Mouse (Mus musculus) MEL (cell line): ENCODE results near the gene Slamf8. TPM values are rescaled to one million over a fixed set of nuclear protein-coding genes. Genes with fewer than 3 reads are reported as not detected.

Source experiments
- DNase-seq: peaks from one replicate; pipeline ENCODE4 v3.0.0; 2011; ENCODE audit warnings: low read depth, low spot score
- H3K27ac ChIP-seq: 2 replicates; pipeline ENCODE4 v1.5.1; 2012; ENCODE audit warnings: low read depth, mild to moderate bottlenecking, control low read depth, low read length, moderate library complexity; ENCODE audit not compliant: control insufficient read depth
- H3K27me3 ChIP-seq, 2 experiments: fragments of 150-350 bp in 1 of 2; sonication (generic) in 1 of 2; 2 replicates each; pipeline ENCODE4 v1.6.1; 2012; ENCODE audit warnings: low read length in 2 of 2, mild to moderate bottlenecking in 2 of 2, improper control_type of control experiment in 1 of 2, moderate library complexity in 1 of 2; ENCODE audit not compliant: insufficient read depth in 2 of 2, control insufficient read depth in 1 of 2
- H3K36me3 ChIP-seq, 2 experiments: 2 replicates each; pipeline ENCODE4 v1.6.1; 2012 to 2014; ENCODE audit warnings: low read length in 2 of 2, improper control_type of control experiment in 1 of 2, inconsistent platforms in 1 of 2, mild to moderate bottlenecking in 1 of 2; ENCODE audit not compliant: insufficient read depth in 2 of 2, control insufficient read depth in 1 of 2
- H3K4me1 ChIP-seq, 2 experiments: fragments of 150-350 bp in 1 of 2; sonication (generic) in 1 of 2; 2 replicates each; pipeline ENCODE4 v1.6.1; 2012; ENCODE audit warnings: low read length in 2 of 2, improper control_type of control experiment in 1 of 2, mild to moderate bottlenecking in 1 of 2; ENCODE audit not compliant: insufficient read depth in 2 of 2, control insufficient read depth in 1 of 2
- H3K4me3 ChIP-seq, 2 experiments: fragments of 150-350 bp in 1 of 2; sonication (generic) in 1 of 2; 2 replicates each; pipeline ENCODE4 v1.5.1; 2012; ENCODE audit warnings: low read depth in 2 of 2, low read length in 2 of 2, mild to moderate bottlenecking in 2 of 2, moderate library complexity in 2 of 2, control low read depth in 1 of 2, improper control_type of control experiment in 1 of 2; ENCODE audit not compliant: control insufficient read depth in 1 of 2, insufficient read depth in 1 of 2
- H3K79me2 ChIP-seq: 2 replicates; pipeline ENCODE4 v1.6.1; 2012; ENCODE audit warnings: mild to moderate bottlenecking, low read length, moderate library complexity; ENCODE audit not compliant: control insufficient read depth, poor library complexity, insufficient read depth
- H3K9ac ChIP-seq: 2 replicates; pipeline ENCODE4 v1.6.1; 2012; ENCODE audit warnings: low read depth, mild to moderate bottlenecking, control low read depth, low read length, moderate library complexity; ENCODE audit not compliant: control insufficient read depth, poor library complexity, severe bottlenecking
- H3K9me3 ChIP-seq: fragments of 150-350 bp; sonication (generic); replicated peaks from 2 replicates; pipeline ENCODE4 v1.6.1; 2012; ENCODE audit warnings: mild to moderate bottlenecking, low read length, improper control_type of control experiment, moderate library complexity; ENCODE audit not compliant: insufficient read depth
- CHD1 ChIP-seq: IDR thresholded peaks from 2 replicates; pipeline ENCODE4 v1.6.1; 2012; ENCODE audit warnings: low read depth, mild to moderate bottlenecking, inconsistent platforms, low read length, improper control_type of control experiment
- CHD2 ChIP-seq: IDR thresholded peaks from 2 replicates; pipeline ENCODE4 v1.6.1; 2011; ENCODE audit warnings: low read length, improper control_type of control experiment
- CTCF ChIP-seq, 3 experiments: IDR thresholded peaks in 2 of 3; conservative IDR thresholded peaks in 1 of 3; 2 replicates each; pipeline ENCODE4 v1.5.1; 2011 to 2012; ENCODE audit warnings: low read length in 3 of 3, low read depth in 2 of 3, mild to moderate bottlenecking in 2 of 3, improper control_type of control experiment in 1 of 3, inconsistent platforms in 1 of 3, mixed read lengths in 1 of 3, moderate library complexity in 1 of 3; ENCODE audit not compliant: control insufficient read depth in 1 of 3, insufficient read depth in 1 of 3, poor library complexity in 1 of 3, severe bottlenecking in 1 of 3
- E2F4 ChIP-seq: IDR thresholded peaks from 2 replicates; pipeline ENCODE4 v1.6.1; 2011; ENCODE audit warnings: low read depth, low read length, improper control_type of control experiment, borderline replicate concordance
- ELF1 ChIP-seq: IDR thresholded peaks from 2 replicates; pipeline ENCODE4 v1.6.1; 2014; ENCODE audit warnings: low read depth, mild to moderate bottlenecking, inconsistent platforms, low read length, improper control_type of control experiment, moderate library complexity
- EP300 ChIP-seq, 2 experiments: IDR thresholded peaks; 2 replicates each; pipeline ENCODE4 v1.6.1; 2011; ENCODE audit warnings: improper control_type of control experiment in 2 of 2, low read length in 2 of 2, low read depth in 1 of 2, mild to moderate bottlenecking in 1 of 2
- HCFC1 ChIP-seq: IDR thresholded peaks from 2 replicates; pipeline ENCODE4 v1.6.1; 2012; ENCODE audit warnings: low read depth, mild to moderate bottlenecking, inconsistent platforms, low read length, improper control_type of control experiment, moderate library complexity
- KAT2A ChIP-seq: conservative IDR thresholded peaks from 2 replicates; pipeline ENCODE4 v1.6.1; 2012; ENCODE audit warnings: low read depth, low read length, improper control_type of control experiment, inconsistent platforms
- MAZ ChIP-seq: IDR thresholded peaks from 2 replicates; pipeline ENCODE4 v1.6.1; 2012; ENCODE audit warnings: low read depth, mild to moderate bottlenecking, inconsistent platforms, low read length, improper control_type of control experiment
- MXI1 ChIP-seq: IDR thresholded peaks from 2 replicates; pipeline ENCODE4 v1.6.1; 2011; ENCODE audit warnings: mild to moderate bottlenecking, low read depth, low read length, improper control_type of control experiment
- MYB ChIP-seq: IDR thresholded peaks from 2 replicates; pipeline ENCODE4 v1.6.1; 2011; ENCODE audit warnings: mild to moderate bottlenecking, low read depth, low read length, improper control_type of control experiment
- MYC ChIP-seq: IDR thresholded peaks from 2 replicates; pipeline ENCODE4 v1.6.1; 2011; ENCODE audit warnings: low read depth, mild to moderate bottlenecking, low read length, improper control_type of control experiment, moderate library complexity
- POLR2AphosphoS5 ChIP-seq: IDR thresholded peaks from 2 replicates; pipeline ENCODE4 v1.6.1; 2012; ENCODE audit warnings: low read depth, borderline replicate concordance, mild to moderate bottlenecking, inconsistent platforms, low read length, moderate library complexity, mixed read lengths
- RAD21 ChIP-seq: IDR thresholded peaks from 2 replicates; pipeline ENCODE4 v1.6.1; 2011; ENCODE audit warnings: mild to moderate bottlenecking, low read depth, low read length, improper control_type of control experiment
- TAL1 ChIP-seq: IDR thresholded peaks from 2 replicates; pipeline ENCODE4 v1.6.1; 2012; ENCODE audit warnings: mild to moderate bottlenecking, inconsistent platforms, low read length, moderate library complexity, mixed read lengths
- TBP ChIP-seq: IDR thresholded peaks from 2 replicates; pipeline ENCODE4 v1.8.0; 2011; ENCODE audit warnings: low read depth, low read length, improper control_type of control experiment
- TCF12 ChIP-seq: IDR thresholded peaks from 2 replicates; pipeline ENCODE4 v1.6.1; 2014; ENCODE audit warnings: low read depth, mild to moderate bottlenecking, inconsistent platforms, low read length, improper control_type of control experiment, moderate library complexity
- USF1 ChIP-seq: IDR thresholded peaks from 2 replicates; pipeline ENCODE4 v1.6.1; 2014; ENCODE audit warnings: low read depth, mild to moderate bottlenecking, inconsistent platforms, low read length, improper control_type of control experiment, moderate library complexity
- USF2 ChIP-seq, 2 experiments: IDR thresholded peaks; 2 replicates each; pipeline ENCODE4 v1.6.1; 2011 to 2012; ENCODE audit warnings: improper control_type of control experiment in 2 of 2, low read length in 2 of 2, borderline replicate concordance in 1 of 2, inconsistent platforms in 1 of 2, low read depth in 1 of 2, mild to moderate bottlenecking in 1 of 2; ENCODE audit not compliant: insufficient read depth in 1 of 2
- ZKSCAN1 ChIP-seq: IDR thresholded peaks from 2 replicates; pipeline ENCODE4 v1.6.1; 2012; ENCODE audit warnings: low read depth, mild to moderate bottlenecking, inconsistent platforms, low read length, improper control_type of control experiment, moderate library complexity
- polyA plus RNA-seq, 2 experiments: library from polyadenylated mRNA; stranded (reverse) in 1 of 2; unstranded in 1 of 2; fragments of >175 nt in 1 of 2; fragments of >200 nt in 1 of 2; gene quantifications; 2 replicates each; pipeline versions ENCODE4 v1.2.1 to v1.2.4; 2012; ENCODE audit warnings: low replicate concordance in 2 of 2, low read depth in 1 of 2; ENCODE audit not compliant: insufficient read length in 2 of 2, insufficient read depth in 1 of 2, missing spikeins in 1 of 2
- total RNA-seq: library from RNA; depleted of rRNA; stranded (reverse); fragments of 300-350 nt; gene quantifications from 2 replicates; pipeline ENCODE4 v1.2.3, GENCODE M21; 2012

Slamf8 gene
- total and polyA plus RNA-seq, 3 experiments = not detected

- TF ChIP-seq POLR2AphosphoS5 (no peak), TAL1 (no peak), MYC (no peak), E2F4 (no peak), EP300 (IDR thresholded peaks at IDR 0.05; ENCODE audit: low read depth in 1 of 2, low read length in 2 of 2) (no peak), ZKSCAN1 (no peak)
- no peaks in the 10 kb centered on the region for H3K4me1 ChIP-seq
- no peaks in the 10 kb centered on the region for H3K79me2 ChIP-seq
- no peaks in the 10 kb centered on the region for H3K36me3 ChIP-seq
- H3K9me3 ChIP-seq = no peaks in the 10 kb centered on the region
- no peak overlapping the region for H3K27ac ChIP-seq
- H3K4me3 ChIP-seq = no peak overlapping the region
- no peak for DNase-seq
- H3K9ac ChIP-seq = no peak overlapping the region
- H3K27me3 ChIP-seq = peaks cover 1 to 2% of the 10 kb centered on the region in 2 experiments; a peak in 1 of 4 replicates
Observed at GRCm38 (mm10) chr1:172562641-172563464, 27.5 kb downstream of the Slamf8 start.

- H3K27me3 ChIP-seq = peaks cover 0 to 1% of the 10 kb centered on the region in 2 experiments; a peak in 2 of 4 replicates
- no peaks in the 10 kb centered on the region for H3K9me3 ChIP-seq
- no peaks in the 10 kb centered on the region for H3K79me2 ChIP-seq
- TF ChIP-seq HCFC1 = no peak
- no peak for TF ChIP-seq RAD21
- no peak for TF ChIP-seq ELF1
- TF ChIP-seq CHD2 = no peak
- TF ChIP-seq EP300 (IDR thresholded peaks at IDR 0.05; ENCODE audit: low read depth in 1 of 2, low read length in 2 of 2) = no peak
- TF ChIP-seq KAT2A = no peak
- no peak for TF ChIP-seq CTCF (IDR thresholded peaks at IDR 0.05 in 2 of 3, conservative IDR thresholded peaks at IDR 0.05 in 1 of 3; ENCODE audit: control insufficient read depth in 1 of 3, insufficient read depth in 1 of 3, low read depth in 2 of 3, low read length in 3 of 3, poor library complexity in 1 of 3, severe bottlenecking in 1 of 3)
- no peak for TF ChIP-seq USF1
- TF ChIP-seq TBP = no peak
- TF ChIP-seq MYB = no peak
- no peak for TF ChIP-seq MAZ
- no peak for TF ChIP-seq MXI1
- TF ChIP-seq TCF12 = no peak
- no peak for TF ChIP-seq USF2 (IDR thresholded peaks at IDR 0.05; ENCODE audit: borderline replicate concordance in 1 of 2, insufficient read depth in 1 of 2, low read depth in 1 of 2, low read length in 2 of 2)
- TF ChIP-seq MYC = no peak
- no peak for TF ChIP-seq E2F4
- TF ChIP-seq CHD1 = no peak
- peaks cover 0 to 2% of the 10 kb centered on the region in 2 experiments; a peak in 1 of 4 replicates for H3K4me1 ChIP-seq
- H3K27ac ChIP-seq = no peak within 1 kb of the TSS
- no peak within 1 kb of the TSS for H3K9ac ChIP-seq
- peaks cover 0 to 2% of the 10 kb centered on the region in 2 experiments; a peak in 2 of 4 replicates for H3K36me3 ChIP-seq
- no peak for DNase-seq
- H3K4me3 ChIP-seq = no peak within 1 kb of the TSS
Observed at GRCm38 (mm10) chr1:172555638-172556037, 34.7 kb downstream of the Slamf8 start, which contains the start of gene Vsig8. TSS of gene Vsig8 (plus strand) at chr1:172555938.
